Mouse (Mus musculus): Measurements from ENCODE around the gene Rhbdd1.

Rhbdd1 gene

DNA sequence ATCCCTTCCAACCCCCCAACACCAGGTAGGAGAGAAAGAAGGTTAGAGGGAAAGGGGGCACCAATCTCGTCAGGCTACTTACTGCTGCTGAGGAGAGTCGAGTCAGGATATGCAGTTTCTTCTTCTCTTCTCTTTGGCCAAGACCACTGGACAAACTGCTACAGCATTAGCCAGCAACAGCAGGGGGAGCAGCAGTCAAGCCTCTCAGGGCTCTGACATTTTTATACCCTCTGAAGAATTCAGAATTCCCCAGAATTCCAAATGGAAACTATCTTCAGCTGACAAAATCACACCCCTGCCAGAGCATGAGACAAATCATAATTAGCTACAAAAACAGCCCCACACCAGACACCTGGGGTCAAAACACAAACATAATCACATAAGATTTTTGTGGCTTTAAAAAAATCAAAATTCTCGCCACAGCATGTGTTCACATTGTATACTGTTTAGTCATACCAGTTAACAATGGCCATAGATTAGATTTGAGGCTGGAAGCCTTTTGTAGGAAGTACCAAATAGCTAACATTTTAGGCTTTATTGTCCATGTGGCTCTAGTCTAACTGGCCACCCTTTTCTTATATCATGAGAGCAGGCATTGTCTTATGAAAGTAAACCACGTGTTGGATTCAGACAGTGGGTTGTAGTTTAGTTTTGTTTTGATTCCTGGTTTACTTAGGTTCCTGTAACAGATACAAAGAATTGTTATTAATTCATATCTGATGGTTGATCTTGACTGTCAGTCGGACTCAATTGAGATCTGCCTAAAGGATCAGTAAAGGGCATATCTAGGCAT lies 55.6 kb downstream of the Rhbdd1 start:
- no peak for DNase-seq

DNA sequence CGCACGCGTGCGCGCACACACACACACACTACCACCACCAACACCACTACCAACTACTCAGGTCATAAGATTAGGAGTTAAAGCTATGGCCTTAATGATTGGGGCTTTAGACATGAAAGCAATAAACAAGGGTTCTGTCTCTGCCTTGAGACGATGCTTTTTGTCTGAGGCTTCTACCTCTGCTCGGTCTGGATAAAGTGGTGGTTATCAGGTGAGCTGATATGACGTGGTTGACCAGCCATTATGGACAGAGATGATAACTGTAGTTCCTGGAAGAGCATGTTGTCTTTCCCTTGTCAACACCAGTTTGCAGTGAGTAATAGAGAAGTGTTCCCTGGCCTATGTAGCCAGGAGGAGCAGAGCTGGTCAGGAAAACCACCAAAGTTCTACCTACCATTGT lies 57.7 kb downstream of the Rhbdd1 start:
- no peak for DNase-seq

DNA sequence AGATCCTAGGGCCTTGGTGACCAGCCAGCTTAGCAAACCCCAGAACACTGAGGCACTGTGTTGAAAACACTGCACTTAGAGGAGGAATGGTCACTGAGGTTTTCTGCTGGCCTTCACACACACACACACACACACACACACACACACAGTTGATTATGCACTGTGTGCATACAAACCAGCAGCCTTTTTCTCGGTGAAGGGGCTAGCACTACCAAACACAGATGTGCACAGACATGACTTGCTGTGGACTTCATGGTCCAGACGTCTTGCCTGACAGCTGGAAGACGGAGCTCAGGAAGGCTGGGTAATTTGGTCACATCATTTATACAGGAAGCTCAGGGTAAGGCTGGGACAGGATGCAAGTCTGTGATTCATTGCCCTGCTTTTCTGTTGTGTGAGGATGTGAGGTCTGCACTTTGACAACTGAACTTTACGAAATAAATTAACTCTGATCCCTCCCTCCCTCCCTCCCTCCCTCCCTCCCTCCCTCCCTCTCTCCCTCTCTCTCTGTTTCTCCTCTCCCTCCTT lies 58.6 kb downstream of the Rhbdd1 start:
- no peak for DNase-seq

DNA sequence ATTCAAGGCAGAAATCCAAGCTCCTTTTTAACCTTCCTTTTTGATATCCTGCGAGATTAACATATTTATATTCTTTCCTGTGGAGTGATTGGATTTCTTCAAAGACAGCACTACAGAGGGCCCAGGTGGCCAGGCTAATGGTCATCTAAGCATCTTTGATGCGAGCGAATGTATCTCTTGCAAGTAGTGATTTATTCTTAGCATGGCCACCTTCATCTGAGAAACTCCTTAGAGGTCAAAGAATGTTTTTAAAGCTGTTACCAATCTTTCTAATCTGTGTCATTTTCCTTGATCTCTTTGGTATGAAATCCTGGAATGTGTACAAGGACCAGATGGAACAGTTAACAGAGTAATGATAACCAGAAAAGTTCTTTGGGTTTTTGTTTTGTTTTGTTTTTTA lies 59.2 kb downstream of the Rhbdd1 start:
- no peak for DNase-seq

DNA sequence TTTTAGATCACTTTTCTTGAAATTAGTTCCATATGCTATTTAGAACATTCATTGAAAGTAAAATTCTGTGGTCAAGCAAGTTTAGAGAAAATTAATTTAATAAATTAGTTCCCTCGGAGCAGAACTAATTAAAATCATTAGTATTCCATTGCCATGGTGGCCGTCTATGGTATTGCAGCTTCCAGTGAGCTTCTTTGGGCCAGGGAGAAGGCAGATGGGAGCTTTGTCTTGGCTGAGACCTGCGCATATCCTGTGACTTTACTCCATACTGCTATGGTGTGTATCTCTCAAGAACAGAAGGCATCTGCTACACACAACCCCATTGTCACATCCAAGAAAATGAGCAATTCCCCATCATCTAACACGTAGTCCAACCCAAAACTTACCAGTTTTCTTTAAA lies 65.7 kb downstream of the Rhbdd1 start:
- DNase-seq: no peak

DNA sequence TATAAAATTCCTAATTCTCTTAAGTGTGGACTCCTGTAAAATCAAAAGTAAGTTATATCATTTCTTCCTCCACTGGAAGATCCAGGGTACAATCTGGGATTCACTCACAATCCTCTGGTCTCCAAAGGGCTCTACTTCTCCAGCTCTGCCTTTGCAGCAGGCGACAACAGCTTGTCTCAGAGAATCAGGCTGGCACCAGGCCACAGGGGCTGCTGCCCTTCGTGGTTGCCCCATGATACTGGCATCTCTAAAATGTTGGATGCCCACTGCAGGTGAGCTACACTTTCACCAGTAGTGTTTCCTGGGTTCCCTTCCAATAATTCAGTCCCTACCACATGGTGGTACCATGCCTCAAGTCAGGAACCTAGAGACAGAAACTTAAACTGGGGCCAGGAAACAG lies 67.9 kb downstream of the Rhbdd1 start:
- DNase-seq: no peak

DNA sequence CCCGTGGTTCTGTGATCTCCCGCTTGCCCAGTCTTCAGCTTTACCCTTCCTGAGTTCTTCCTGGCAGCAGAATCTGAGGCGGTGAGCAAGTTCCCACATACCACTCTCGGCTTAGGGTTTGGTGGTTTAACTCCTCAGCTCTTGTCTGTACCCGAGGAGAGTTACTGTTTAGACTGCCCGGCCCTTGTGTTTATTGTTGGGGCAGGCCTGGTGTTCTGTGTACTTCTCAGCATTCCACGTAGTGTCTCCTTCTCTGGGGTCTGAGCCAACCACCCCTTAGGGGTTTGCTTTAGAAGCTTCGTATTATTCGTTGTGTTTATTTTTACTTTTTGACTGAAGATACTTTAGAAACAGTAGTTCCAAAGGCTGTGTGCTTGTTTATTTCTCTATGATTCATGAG lies 68.8 kb downstream of the Rhbdd1 start:
- no peak for DNase-seq

DNA sequence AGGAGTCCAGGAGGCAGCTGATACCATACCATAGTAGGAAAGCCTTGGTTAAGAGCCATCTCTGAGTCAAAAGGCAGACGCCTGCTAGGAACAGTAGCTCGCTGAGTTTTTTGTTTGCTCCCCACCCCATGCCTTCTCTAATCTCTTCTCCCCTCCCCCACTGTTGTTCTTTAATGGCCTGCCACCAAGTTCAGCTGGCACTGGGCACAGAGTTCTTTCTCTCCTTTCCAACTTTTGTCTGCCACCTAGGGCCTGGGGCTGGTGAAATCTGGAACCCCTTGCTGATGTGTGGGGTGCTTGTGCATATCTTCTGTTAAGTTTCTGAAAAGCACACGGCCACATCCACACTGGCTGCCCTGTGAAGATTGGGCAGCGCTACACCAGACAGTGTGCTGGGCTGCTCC lies 69.6 kb downstream of the Rhbdd1 start:
- DNase-seq: no peak

DNA sequence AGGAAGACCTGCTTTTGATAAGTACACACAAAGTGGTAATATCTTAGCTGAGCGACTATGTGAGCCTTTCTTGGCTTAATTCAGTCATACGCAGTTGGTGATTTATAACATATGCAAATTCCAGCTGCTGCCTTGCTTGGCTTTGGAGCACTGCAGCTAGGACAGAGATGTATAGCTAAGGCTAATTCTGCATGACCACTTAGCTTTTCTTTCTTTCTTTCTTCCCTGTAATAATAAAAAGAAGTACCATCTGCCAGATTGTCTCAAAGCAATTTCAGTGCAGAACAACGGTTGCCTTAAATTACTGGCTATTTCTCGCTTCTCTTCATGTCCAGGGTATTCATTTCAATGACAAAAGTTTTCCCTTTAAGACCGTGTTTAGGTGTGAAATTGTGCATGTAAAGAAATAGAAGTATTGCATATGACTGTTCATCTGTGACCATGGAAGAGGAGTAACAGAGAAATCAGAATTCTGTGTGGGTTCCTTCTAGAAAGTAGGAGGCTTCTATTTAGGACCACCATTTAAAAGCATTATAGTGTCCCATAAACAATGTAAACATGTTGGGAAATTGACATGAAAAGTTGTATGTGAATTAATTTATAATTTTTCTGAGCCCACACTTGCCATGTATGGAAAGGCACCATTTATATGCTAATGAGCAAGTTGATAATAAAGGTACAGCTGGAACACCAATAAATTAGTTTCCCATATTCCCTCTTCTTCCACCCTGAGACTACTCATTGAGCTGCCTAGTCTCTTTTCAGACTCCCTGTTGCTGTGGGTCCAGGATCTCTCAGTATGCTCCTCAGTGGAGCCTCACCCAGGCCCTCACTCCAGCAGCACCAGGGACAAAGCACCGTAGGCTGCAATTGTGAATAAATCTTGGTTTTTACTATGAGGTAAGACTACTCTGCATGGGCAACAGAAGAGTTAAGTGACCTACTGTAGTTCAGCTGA lies 70.8 kb downstream of the Rhbdd1 start:
- DNase-seq: no peak

DNA sequence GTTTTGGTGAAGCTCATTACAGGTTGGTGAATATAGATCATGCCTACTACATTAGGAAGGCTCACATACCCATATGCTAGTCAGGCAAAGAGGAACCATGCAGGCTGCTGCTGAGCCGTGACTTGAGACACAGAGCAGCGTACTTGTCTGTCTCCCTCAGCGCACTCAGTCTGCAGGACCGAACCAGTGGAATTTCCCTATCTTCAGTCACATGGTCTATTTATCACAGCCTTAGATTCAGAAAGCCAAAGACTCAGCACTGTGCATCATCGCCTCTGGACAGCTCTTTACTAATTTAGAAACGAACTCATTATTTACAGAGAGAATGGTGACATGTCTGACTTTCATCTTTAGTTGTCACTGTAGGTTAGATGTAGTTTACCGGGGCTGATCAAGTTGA lies 73.1 kb downstream of the Rhbdd1 start:
- no peak for DNase-seq

DNA sequence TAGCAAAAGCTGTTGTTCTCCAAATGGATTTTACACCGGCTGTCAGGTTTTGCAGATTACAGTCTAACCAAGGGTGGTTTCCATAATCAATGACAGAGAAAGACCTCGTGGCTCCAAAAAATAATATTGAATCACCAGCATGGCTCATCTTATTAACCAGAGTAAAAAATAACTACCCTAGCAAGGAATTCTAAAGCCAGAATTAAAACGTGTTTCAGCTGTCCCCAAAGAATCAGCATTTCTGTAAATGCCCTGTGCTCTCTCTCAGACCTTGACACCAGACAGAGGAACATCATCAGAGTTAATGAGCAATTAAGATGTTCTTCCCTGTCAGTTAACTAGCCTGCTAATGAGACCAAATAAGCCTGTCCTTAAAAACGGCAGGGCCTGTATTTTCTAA lies 79.1 kb downstream of the Rhbdd1 start:
- no peak for DNase-seq

DNA sequence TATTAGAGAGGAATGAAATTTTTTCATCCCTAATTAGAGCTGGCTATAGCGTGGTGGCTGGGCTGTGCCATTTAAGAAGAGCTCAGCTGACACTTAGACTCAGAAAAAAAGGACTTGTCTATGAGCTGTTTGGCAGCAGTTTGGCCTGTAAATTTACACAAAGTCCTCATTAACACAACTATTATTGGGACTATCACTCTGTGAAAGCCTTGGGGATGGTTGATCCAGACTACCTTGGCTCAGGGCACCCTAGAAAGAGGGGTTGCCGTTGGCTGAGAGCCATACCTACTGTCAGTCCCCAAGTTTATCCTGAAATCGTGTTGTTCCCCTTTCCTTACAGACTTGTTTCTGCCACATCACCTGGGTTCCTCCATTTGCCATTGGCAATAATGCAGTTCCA lies 91.5 kb downstream of the Rhbdd1 start:
- DNase-seq: no peak

DNA sequence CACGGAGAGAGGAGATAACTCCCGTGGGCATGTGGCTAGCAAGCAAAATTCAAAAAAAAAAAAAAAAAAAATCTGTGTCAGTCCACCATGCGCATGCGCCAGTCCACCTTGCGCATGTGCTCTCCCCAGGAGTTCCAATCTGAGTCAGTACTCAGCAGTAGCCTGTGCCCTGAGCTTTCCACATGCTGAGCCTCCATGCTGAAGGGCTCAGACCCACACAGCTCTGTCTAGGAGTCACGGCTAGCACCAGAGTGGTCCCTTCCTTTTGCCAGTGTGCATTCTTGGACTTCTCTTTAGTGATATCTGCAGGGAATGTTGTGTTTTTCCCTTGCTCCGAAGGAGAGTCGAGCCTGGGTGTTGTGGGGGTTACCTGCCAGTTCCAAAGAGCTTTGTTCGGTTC lies 93.0 kb downstream of the Rhbdd1 start:
- DNase-seq: no peak

DNA sequence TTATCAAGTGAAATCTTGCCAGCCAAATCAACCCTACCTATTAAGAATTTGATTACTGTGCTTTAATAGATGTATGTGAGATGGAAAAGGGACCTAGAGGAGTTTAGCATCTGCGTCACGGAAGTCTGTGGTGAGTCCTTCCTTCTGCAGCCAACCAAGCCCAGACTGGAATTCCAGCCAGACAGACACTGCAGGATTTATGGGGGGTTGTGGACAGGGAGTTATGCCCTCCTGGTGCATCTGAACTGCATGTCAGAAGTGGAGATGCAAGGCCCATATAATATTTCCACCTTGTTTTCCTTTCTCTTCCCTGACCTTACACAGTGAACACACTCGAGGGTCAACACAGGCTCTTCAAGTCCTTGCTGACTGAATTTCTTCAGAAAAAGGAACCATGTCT lies 94.3 kb downstream of the Rhbdd1 start:
- no peak for DNase-seq

DNA sequence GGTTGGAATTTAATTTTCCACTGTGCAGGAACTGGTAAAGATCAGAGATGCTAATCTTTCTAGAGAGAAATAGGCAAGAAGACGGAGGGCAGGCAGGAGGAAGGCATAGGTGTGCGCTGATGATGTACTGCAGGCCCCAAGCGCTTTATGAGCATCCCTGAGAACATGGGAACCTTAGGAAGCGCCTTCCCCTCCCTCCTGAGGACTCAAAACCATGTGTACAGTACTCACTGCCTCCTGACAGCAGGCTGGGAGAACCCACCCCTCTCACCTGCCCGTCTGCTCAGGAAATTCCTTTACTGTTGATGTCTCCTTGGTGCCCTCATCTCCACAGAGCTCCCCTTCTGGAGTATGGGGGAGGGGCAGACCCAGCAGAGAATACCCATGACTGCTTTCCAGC lies 95.3 kb downstream of the Rhbdd1 start:
- DNase-seq: no peak

DNA sequence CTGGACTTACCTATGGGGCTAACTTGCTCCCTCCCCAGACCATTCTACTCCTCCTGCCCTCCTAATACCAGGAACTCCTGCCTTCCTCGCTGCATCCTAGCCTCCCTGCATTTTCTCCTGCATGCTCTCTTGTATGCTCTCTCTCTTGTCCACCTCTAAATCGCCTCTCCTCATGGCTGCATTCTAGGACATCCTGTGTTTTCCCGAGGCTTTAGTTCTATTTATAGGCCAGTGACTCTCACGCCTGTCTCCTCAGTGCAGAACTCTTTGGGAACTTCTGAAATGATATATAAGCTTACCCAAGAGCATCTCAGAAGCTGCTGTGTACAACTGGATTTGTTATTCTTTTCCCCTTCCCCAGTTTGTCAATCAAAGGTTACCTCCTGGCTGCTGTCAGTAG lies 95.8 kb downstream of the Rhbdd1 start:
- DNase-seq: no peak

DNA sequence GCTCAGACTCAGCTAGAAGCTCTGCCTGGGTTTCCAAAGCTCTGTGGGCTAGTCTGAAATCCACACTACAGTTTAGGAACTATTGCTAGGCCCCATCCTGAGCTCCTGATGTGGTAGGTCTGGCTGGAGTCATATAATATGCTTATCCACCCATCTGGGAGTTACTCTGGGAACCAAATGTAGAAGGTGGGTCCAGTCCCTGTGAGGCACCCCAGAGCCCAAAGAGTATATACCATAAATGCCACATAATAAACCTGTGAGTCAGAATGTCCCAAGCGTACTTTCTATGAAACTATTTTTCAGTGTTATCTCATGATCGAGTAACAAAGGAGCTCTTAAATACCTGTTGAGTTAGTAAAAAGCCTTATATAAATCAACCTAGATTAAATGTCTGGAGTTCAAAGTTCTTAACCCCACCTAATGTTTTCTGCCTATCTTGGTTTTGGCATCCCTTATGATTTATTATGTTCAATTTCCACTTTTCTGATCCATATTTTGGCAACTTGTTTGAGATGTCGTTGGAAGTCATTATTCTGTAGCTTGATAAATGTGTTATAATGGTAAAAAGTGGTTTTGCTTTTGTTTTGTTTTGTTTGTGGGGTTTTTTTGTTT lies 98.3 kb downstream of the Rhbdd1 start:
- DNase-seq: no peak

DNA sequence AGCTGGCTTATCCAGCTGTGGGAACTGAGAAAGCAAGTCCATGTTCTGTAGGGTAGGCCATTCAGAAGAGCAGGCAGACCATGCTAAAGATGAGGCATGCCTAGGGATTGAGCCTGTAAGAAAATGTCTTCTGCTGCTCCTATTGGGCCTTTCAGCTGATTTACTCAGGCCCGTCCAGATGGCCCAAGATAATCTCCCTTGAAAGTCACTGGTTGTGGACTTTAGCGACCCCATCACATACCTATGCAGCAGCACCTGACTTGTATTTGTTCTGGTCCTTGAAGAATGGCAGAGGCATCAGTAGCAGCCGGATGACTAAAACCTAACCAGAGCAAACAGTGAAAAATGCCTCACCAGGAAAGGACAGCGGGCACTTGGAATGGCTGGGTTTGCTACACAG lies 99.4 kb downstream of the Rhbdd1 start:
- DNase-seq: no peak

DNA sequence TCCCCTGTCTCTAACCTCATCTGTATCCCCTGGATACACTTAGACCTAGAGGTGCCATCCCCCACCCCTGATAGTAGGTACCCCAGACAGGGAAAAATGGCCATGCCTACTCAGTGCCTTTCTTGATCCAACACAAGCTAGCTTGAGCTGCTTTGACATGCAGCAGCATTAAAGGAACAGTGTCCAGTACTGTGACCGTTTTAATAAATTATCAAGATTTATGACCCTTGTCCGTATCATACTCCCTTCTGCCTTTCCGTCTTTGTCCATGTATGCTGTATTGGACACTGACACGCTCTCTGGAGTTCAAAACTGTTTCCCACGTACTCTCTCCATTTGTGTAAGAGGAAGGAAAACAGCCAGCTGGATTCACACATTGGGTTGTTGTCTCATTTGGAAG lies 111.5 kb downstream of the Rhbdd1 start:
- DNase-seq: no peak

DNA sequence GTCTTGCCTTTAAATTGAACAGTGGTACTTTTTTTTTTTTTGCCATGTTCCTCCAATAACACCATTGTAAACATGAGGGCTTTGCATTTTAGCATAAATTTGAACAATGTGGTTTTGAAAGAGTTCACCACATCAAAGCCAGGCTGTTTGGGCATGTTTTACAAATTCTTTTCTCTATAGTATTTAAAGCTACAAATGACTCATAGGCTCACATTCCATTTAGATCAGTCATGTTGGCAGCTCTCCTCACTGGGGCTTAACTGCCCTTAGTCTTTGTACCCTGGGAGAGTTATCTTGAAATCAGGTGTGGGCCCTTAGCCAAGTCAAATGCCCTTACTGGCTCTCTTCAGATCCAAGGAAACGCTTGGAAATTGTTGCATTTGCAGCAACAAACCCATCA lies 112.8 kb downstream of the Rhbdd1 start:
- no peak for DNase-seq

DNA sequence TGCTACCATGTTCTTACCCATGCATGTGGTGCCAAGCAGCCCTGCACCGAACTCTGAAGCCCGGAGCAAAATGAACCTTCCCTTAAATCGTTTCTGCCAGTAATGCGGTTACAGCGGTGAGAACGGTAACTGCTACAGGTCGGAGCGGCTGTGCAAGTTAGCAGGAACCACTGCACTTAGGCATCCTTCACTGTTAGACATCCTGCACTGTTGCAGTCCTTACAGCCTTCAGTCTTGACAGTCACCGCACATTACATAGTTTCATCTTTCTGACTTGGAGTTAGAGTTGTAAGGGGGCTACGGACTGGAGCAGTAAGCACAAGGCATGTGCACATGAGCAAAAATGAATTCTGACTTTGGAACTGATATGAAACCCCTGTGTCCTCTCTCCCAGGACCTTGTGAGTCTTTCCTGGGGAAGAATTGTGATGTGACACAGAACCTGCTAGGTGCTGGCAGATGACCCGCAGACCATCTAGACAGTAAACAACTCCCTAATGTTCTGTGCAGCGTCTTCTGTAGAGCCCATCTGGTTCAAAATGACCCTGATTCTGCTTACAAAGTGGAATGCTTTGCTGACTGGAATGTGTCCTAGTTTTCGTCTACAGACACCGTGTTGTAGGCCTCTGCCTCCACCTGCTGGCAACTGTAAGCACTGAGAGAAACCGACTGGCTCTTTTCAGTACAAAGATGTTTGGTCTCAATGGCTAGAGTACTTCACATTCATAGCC lies 116.8 kb downstream of the Rhbdd1 start:
- DNase-seq: peak in 1 of 2 experiments; percentile 7

DNA sequence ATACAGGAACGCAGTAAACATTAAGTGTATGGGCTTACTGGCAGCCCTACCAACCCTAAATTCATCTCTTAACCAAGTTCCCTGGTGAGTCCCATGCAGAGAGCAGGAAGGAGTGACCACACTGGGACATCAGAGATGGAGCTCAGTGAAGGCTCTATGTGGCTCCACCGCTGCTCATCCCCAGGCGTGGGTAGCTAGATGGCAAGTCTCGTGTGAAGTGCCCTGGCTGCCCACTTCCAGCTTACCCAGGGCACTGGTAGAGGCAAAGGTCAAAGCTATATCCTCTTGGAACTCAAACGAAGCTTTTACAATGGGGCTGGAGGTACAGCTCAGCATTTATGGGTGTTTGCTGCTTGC lies 117.4 kb downstream of the Rhbdd1 start:
- no peak for DNase-seq

DNA sequence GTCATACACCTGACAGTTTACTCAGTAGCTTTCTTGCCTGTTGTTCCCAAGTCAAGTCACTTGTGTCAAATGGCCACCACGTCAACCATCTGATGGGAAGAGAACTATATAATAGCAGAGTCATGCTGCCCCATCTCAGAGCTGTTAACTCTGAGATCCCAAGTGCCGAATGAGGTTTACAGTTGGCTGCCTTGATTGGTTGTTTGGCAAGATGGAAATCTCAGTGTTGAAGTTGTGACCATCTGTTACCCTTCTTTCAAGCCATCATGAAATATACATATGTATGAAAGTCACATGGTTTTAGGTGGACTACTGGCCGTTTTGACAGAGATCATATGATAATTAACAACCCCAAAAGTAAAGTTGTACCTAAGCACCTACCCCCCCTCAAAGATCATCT lies 121.0 kb downstream of the Rhbdd1 start:
- DNase-seq: no peak
